Mouse (Mus musculus) layer of hippocampus, postnatal 14 days (tissue): Measurements from ENCODE around the gene Cdk8. TPM values are rescaled to one million over a fixed set of nuclear protein-coding genes. Genes with fewer than 3 reads are reported as not detected.

Experiments used
- DNase-seq, 2 experiments: peaks; one replicate each; pipeline ENCODE4 v3.0.0; 2021 to 2022; ENCODE audit warnings: low spot score in 2 of 2, mixed read lengths in 1 of 2
- total RNA-seq, 2 experiments: library from RNA; stranded (reverse); gene quantifications; 2 replicates each; pipeline ENCODE4 v1.2.3; 2021

Cdk8 gene
- total RNA-seq, 2 experiments from 2014 or later = 42.0 to 47.0 TPM

DNA sequence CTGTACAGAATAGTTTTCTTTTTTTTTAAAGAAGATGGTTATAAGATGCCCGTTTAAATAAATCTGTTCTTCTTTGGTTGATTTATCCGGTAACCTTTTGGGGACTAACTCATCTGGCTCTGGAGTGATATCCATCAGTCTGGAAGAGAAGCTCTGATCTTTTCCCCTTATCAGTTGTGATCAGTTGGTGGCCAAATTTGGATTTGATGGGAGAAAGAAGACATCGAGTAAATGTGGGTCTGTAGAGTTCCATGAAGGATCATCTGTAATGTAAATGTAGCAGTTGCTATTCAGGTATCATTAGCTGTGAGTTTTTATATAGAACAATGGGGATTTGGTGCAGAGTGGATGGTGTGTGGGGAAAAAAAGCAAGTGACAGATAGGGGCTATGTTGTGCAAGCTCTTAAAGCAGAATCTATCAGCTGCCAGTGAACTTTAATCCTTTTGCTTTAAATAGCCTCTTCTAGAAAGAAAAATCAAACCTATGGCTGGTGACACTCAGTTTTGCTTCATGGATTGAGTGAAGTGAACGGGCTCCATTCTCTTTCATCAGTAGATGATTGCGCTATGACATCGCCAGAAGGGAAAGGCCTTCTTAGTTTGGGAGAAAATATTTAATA is 1.1 kb downstream of the Cdk8 start:
- DNase-seq = no peak

DNA sequence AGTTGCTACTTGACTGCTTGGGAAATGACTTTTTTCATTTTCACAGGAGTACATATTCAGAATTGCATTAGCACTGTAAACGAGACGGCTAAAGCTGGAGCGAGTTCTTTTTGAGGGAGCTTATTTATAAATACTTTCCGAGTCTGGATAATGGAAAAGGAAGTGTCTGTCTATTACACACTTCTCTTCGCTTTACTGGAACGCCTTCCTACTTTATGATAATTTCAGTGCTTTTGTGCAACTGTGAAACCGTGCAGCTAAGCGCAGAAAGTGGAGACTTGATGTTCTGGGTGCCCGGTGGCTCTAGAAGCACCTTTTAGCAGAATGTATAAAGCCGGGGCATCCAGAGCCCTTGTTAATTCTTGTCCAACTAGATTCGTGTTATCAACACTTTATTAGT is 1.8 kb downstream of the Cdk8 start:
- DNase-seq = no peak

DNA sequence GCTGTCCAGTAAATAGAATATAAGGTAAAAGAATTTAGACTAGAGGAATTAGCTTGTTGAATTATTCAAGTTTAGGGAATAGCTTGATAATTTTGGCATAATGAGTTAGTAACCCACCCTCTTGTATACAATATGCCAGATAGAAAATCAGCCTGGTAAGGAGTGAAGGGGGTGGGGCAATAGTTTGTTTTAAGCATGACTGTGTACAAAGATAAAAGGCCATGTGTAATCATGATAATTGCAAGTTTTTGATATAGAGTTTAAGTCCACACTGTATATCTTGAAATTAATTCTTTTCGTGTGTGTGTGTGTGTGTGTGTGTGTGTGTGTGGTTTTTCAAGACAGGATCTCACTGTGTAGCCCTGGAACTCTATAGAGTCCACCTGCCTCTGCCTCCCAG is 3.3 kb downstream of the Cdk8 start:
- DNase-seq = no peak

DNA sequence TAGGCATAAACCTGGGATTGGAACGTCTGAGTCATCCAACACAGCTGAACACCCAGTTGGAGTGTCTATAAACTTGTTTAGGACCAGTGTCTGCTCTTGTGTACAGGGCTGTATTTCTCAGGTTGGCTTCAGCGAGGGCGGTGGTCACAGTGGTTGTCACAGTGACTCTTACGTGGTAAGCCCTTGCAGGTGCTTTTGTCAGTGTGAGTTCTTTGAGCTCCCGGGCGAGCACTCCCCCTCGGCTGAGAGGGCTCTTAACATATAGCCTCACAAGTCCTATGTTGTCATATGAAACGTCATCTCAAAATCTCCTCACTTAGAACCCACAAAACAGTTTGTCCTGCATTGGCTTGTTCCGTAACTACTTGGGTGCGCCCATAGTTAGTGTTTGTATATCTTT is 7.2 kb downstream of the Cdk8 start:
- DNase-seq = no peak

DNA sequence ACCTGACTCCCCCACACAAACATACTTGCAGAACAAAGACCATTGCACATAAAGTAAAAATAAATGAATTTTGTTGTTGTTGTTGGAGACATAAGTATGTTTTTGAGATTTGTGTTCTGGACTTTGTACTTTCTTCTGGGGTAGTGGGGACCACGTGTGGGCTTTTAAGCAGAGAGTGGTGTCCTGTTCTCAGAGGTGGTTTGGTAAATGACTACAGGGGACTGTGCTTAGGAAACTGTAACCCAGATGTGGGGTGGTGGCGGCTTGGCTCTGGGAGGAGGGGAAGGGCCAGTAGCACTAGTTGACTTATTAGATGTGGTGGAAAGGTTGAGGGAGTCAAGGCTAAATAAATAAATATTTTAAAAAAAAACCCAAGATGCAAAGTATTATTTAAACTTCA is 9.7 kb downstream of the Cdk8 start:
- no peak for DNase-seq

DNA sequence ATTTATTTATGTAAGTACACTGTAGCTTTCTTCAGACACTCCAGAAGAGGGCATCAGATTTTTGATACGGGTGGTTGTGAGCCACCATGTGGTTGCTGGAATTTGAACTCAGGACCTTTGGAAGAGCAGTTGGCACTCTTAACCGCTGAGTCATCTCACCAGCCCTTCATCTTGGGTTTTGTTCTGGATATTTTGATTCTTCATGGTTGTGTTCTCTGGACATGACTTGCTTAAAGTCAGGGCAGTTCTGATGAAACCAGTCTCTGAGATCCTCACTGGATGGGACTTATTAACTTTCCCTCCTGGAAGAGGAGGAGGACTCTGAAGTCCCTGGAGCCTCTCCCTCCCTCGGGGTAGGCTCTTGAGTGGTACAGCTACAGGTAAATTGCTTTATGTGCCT is 10.2 kb downstream of the Cdk8 start:
- DNase-seq = no peak

DNA sequence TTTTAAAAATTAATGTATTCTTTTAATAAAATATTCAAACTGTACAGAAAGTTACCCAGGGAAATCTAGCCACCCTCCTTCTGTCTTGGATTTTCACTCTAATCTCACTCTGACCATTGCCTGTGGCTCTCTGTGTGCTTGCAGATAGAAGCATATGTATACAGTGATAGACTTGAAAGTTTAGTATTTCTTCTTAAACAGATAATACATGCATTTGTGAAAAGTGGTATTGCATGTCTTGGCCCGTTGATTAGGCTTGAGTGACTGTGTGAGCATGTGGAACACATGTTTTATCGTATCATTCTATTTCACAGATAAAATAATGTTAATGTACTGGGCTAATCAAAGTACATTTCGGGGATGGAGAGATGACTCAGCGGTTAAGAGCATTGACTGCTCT is 14.2 kb downstream of the Cdk8 start:
- no peak for DNase-seq

DNA sequence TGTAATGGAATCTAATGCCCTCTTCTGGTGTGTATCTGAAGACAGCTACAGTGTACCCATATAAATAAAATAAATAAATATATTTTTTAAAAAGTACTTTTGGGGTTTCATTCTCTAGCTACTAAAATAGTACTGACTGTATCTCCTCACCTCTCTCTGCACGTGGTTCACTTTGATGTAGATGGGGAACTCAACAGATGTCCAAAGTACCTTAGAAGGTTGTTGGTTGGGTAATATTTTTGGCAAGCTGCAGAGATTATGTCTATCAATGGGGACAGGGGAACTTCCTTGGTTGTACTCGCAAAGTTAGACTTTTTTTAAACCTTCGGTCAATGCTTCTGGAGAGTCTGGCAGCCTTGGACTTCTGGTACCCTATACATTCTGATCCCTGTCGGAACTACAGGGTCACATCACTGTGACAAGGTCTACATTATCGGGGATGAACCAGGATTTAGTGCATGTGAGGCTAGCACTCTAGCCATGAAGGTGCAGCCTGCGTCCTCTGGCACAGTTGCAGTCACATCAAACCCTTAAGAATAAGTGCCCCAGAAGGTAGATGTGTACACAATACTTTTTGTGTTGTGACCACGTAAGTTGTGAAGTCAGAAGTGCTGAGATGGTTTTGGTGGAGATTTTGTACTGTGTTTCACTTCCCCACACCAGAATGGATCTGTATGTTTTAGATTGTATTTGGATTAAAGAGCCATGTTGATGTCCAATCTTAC is 14.8 kb downstream of the Cdk8 start:
- DNase-seq = no peak

DNA sequence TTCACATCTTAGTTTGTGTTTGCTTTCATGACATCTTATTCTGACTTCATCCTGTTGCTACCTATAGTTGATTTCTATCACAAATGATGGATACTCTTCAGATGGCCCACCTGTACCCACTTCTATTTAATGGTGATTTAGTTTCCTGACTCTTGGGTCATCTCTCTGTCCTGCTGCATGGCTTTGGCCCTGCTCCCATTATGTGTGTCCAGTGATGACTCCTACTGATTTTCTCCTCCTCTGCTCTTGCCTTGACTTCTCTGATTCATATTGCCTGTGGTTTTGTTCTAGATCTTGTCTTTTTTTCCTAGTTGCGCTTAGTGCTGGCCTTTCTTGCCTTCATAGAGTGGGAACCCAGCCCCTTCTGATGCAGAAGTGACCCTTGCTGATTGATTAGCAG is 15.4 kb downstream of the Cdk8 start:
- DNase-seq = no peak

DNA sequence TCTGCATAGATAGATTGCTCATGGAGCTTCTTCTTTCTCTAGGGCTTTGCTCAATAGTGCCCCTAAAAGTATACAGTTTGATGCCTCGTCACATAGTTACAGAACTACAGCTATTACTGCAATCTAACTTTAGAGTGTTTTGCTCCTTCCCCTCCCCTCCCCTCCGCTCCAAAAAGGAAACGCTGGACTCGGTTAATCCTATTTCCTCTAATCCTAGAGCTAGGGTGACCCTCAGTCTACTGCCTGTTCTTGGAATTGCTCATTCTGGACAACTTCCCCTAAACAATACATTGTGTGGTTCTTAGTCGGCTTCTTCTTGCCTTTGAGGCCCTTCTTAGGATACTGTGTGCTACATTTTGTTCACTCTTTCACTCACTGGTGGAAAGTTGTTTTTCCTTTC is 16.7 kb downstream of the Cdk8 start:
- no peak for DNase-seq

DNA sequence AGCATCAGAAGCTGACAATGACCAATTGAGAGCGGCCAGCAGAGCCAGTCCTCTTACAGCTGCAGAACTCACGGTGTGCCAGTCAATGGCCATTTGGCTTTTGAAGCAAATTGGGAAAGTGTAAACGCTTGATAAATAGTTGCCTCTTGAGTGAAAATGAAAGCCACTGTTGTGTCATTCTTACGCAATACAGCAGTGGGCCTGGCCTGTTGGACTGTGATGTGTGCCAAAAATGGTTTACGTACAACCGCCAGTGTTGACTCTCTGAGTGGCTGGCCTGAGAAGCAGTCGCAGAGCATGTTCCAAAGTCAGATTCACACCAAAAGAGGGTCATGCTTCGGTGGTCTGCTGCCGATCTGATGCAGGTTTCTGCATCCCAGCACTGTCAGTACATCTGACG is 17.7 kb downstream of the Cdk8 start:
- no peak for DNase-seq

DNA sequence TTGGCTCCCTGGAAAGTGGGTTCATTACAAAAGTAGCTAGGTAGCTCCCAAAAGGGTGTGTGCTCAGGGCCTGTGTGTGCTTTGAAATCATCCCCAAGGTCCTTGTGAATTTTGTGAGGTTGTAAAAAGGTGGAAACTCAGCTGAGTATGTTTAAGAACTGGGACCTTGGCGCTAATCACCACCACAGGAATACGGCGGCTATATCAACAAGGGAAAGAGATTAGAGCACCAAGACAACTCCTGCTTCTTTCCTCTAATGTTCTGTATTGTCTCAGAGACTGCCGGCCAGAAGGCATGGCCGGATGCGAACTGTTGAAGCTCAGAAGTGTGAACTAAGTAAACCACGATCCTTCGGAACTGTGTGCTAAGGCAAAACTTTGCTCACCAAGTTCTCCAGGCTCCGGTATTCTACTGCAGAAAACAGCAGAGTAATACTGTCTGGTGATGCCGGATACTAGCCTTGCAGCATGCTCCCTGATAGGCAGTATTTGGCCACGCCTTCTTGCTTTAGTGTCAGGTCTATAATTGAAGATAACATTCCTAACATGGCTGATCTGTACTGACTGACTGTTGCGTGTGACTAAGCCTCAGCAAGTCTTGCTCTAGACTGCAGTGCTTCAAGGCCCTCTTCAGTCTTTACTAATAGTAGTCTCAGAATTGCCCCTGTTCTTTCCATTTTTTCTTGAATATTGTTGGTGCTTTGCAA is 19.5 kb downstream of the Cdk8 start:
- no peak for DNase-seq

DNA sequence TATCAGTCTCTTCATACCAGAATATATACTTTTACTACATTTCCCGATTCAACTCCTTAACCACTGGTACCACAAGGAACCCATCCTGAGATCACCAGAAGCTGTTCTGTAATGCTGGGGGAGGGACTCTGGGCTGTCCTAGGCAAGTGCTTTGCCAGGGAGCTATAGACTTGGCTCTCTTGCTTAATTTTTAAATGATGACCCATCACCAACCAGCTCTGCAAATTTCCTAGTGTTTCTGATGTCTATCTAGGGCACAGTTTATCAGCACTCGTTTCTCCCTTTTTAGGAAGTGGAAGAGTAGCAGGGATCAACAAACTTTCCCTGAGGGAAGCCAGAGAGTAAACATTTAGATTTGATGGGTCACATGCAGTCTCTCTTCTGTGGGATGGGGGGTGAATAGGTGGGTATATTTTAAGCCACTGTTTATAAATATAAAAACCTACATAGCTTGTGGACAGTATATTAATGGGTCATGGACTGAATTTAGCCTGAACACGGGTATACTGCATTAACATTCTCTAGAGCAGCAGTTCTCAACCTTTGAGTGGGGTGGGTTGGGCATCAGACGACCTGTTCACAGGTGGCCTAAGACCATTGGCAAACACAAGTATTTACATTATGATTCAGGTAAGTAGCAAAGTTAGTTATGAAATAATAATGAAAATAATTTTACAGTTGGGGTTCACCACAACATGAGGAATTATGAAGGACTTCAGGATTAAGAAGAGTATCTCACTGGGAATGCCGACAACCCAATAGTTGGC is 20.8 kb downstream of the Cdk8 start:
- no peak for DNase-seq

DNA sequence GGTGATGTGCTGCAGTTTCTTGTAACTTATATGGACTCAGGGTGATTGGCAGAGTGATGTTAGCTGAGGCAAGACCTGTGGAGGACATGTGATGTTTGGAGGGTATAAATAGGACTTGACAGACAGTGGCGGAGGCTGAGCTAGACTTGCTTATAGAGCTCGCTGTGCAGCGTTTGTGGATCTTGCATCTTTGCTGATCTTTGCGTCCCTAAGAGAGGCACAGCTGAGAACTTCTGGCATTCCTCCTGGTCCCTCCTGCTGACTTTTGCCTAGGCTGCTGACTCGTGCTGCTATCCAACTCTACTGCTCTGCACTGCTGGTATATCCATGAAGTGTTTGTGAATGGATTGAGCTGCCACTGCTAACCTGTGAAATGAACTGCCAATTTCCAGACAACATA is 22.6 kb downstream of the Cdk8 start:
- DNase-seq = no peak

DNA sequence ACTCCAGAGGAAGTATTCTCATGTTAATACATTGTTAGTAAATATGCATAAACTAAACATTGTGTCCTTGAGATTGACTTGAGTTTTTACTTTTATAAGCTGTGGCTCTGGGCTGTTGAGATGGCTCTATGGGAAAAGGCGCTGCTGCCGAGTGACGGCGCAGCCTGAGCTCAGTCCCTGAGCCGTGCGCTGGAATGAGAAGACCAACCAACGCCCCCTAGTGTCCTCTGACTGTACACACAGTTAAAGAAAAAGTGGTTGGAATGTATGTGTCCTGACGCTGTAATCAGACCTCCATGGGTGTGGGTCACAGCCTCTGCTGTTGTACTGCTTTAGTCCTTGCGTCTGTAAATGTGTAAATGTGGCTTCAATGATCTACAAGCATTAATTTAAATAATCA is 29.0 kb downstream of the Cdk8 start:
- no peak for DNase-seq

DNA sequence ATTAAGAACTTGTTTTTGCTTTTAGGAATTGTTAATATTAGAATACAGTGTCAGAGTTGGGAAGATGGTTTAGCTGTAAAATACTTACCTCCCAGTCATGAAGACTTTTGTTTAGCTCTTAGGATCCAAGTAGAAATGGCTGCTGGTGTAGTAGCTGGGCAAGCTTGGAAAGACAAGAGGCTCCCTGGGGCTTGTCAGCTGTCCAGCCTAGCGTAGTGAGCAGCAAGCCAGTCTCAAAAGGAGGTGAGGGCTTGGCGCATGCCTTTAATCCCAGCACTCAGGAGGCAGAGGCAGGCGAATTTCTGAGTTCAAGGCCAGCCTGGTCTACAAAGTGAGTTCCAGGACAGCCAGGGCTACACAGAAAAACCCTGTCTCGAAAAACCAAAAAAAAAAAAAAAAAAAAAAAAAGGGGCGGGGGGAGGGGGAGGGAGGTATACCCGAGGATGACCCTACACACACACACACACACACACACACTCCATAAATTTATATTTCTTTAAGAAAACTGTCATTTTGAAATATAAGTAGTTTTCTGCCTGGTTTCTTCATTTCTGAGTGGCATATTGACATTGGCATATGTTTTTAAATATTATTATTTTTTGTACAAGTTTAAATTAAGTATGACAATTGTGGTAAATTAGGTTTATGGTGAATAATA is 35.0 kb downstream of the Cdk8 start:
- no peak for DNase-seq

DNA sequence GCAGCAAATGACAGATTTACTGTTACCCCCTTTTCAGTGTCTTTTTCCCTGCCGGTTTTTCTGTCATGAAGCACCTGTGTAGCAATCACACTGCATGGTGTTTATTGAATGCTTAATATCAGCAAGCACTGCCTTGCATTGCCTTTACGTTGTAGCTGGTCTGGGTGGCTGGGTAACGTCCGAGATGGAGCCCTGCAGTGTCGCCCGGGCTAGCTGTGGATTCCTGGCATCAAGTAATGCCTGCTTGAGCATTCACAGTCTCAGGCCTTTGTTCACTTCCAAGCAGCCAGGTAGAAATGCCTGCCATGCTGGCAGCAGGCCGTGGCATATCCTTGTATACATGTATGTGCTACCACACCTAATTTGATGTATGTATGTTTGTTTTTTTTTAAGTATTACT is 36.7 kb downstream of the Cdk8 start:
- no peak for DNase-seq

DNA sequence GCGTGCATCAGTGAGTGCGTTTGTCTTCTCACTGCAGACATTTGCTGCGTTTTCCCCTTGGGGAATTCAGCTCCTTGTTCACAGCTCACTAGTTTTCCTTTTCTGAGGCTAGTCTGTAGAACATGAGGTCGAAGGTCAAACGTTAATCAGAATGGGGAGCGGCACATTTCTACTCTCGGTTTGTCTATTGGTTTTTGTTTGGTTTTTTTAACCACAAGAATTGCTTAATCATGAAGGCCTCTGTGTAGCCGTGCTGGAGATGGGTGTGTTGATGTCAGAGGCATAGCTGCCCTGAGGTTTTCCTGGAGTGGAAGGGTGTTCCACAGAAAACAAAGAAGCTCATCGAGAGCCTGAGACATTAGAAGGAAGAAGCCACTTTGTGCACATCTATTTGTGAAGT is 39.6 kb downstream of the Cdk8 start:
- DNase-seq = no peak

DNA sequence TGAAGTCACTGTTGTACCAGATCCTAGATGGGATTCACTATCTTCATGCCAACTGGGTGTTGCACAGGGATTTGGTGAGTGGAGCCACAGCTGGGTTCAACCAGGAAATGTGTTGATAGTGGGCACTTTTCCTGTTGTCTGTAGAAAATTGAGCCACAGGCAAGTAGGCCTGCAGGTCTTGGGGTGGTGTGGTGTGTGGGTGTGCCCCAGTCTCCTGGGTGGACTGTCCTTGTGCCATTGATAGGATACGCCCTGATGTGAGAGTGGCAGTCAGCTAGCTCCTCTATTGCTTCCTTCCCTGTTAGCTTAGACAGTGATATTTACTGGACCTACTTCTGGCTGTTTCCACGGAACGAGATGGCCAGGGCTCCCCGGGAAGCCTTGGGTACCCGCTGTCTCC is 40.6 kb downstream of the Cdk8 start:
- DNase-seq = no peak

DNA sequence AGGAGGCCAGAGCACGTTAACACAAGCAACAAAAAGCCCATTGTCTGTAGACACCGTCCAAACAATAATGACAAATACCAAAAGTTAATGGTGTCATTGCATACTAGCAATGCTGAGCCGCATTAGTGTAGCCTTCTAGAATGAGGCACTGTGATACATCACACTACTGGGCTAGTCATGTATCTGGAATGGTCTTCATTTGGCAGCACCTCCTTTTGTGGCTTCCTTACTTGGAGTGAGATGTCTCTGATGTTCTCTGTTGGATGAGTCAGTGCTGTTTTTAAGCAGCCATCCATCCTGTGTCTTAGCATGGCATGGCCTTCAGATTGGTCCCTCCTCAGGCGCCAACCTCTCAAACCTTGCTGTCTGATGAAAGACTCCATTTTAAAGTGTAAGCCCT is 42.1 kb downstream of the Cdk8 start:
- DNase-seq = no peak

DNA sequence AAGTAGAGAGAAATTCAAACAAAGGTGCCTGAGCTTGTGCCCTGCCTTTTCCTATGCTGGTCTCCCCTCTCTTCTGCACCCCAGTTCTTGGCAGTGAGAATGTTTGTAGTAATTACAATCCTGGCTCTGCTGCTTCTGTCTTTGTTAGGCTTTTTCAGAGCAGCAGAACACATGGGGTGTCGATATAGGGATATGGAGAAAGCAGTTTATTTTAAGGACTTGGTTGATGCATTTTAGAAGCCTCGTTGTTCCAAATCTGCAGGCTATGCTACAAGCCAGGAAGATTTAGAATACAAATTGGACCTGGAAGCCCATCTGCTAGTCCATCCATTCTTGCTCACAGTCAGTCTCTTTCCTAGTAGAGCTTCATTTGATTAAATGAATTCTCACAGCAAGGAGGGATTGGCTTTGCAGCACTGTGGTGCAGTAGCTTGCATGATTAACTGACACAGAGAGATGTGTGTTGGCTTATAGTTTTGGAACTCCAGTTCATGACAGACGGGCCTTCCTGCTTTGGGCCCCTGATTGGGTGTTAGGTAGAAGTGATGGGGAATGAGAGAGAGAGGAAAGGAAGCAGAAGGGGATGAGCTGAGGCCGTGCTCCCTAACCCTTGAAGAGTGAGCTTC is 43.5 kb downstream of the Cdk8 start:
- DNase-seq = peak in 1 of 2 experiments; percentile 60
